Mouse (Mus musculus): ENCODE results near the gene Nphp4. TPM values are rescaled to one million over a fixed set of nuclear protein-coding genes. Genes with fewer than 3 reads are reported as not detected.

Nphp4 gene
- polyA plus RNA-seq (2012; rRNA removed) = 14.8 and 15.7 TPM in 2 replicates

GRCm38 (mm10) chr4:152476427-152477023 is at the start of gene Nphp4:
Gene Nphp4, plus strand, starts transcription at chr4:152476706.
- Histone ChIP-seq H3K4me1 (ENCODE audit: control insufficient read depth, insufficient read depth, low read length) (peaks cover 8% of the 10 kb centered on the region), H3K4me3 (ENCODE audit: insufficient read depth, low read length) (peak within 1 kb of the TSS; percentile 64), H3K27ac (ENCODE audit: insufficient read depth, low read length) (peak within 1 kb of the TSS; percentile 90)
- TF ChIP-seq CTCF (IDR thresholded peaks at IDR 0.05; ENCODE audit: extremely low read depth, insufficient read depth, low read length) = no peak
- peak; percentile 56; the same call in 1 of the 2 replicates for TF ChIP-seq POLR2A (IDR thresholded peaks at IDR 0.05; ENCODE audit: extremely low read depth, insufficient read depth, low read length)

DNA sequence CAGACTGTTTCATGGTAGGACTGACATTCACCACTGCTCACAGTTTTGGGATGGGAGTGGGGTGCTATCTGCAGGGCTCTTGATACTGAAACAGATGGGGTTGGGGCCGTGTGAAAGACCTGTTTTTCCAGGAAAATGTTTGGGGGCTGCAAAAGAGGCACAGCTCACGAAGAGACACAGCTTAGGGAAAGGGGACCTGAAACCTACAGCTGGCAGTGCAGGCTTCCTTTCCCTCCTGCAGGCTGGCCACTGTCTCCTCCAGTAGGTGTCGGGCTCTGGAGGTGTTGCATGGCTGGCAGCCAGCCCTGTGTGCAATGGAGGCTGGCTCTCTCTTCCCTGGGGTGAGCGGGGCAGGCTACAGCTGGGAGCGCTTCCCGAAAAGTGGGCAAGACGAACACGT is 48.2 kb upstream of the Nphp4 start:
- TF ChIP-seq POLR2A (IDR thresholded peaks at IDR 0.05; ENCODE audit: extremely low read depth, insufficient read depth, low read length) (no peak), CTCF (IDR thresholded peaks at IDR 0.05; ENCODE audit: extremely low read depth, insufficient read depth, low read length) (no peak)
- H3K4me1 ChIP-seq (ENCODE audit: control insufficient read depth, insufficient read depth, low read length) = peaks cover 4% of the 10 kb centered on the region
- H3K27ac ChIP-seq (ENCODE audit: insufficient read depth, low read length) = peak overlapping the region; percentile 15
- H3K4me3 ChIP-seq (ENCODE audit: insufficient read depth, low read length) = no peak overlapping the region

- Histone ChIP-seq H3K4me3 (ENCODE audit: insufficient read depth, low read length) (no peak overlapping the region), H3K4me1 (ENCODE audit: control insufficient read depth, insufficient read depth, low read length) (peaks cover 4% of the 10 kb centered on the region), H3K27ac (ENCODE audit: insufficient read depth, low read length) (no peak overlapping the region)
- TF ChIP-seq CTCF (IDR thresholded peaks at IDR 0.05; ENCODE audit: extremely low read depth, insufficient read depth, low read length) (peak; percentile 82), POLR2A (IDR thresholded peaks at IDR 0.05; ENCODE audit: extremely low read depth, insufficient read depth, low read length) (no peak)
Observed at GRCm38 (mm10) chr4:152432308-152432707, 44.2 kb upstream of the Nphp4 start.

DNA sequence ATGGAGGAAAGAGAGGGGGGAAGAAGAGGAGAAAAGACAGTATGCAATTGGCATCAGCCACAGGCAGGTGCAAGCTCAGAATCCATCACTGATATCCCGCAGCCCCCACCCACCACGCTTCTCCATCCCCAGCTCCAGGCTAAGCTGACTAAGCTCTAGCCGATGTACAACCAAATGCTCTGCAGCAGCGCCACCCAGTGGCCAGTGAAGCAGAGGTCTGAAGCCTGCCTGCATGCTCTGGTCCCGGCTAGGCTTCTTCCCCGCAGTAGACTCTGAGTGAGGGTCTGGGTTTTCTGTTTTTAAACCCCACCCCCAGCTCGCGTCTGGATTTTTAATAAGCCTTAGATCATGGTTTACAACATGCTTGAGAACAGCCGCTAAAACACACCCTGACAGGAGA is 41.7 kb upstream of the Nphp4 start:
- Histone ChIP-seq H3K4me1 (ENCODE audit: control insufficient read depth, insufficient read depth, low read length) (no peaks in the 10 kb centered on the region), H3K4me3 (ENCODE audit: insufficient read depth, low read length) (no peak overlapping the region), H3K27ac (ENCODE audit: insufficient read depth, low read length) (no peak overlapping the region)
- TF ChIP-seq POLR2A (IDR thresholded peaks at IDR 0.05; ENCODE audit: extremely low read depth, insufficient read depth, low read length) (no peak), CTCF (IDR thresholded peaks at IDR 0.05; ENCODE audit: extremely low read depth, insufficient read depth, low read length) (peak; percentile 89)

- H3K27ac ChIP-seq (ENCODE audit: insufficient read depth, low read length) = no peak overlapping the region
- TF ChIP-seq CTCF (IDR thresholded peaks at IDR 0.05; ENCODE audit: extremely low read depth, insufficient read depth, low read length) (peak; percentile 76), POLR2A (IDR thresholded peaks at IDR 0.05; ENCODE audit: extremely low read depth, insufficient read depth, low read length) (no peak)
Observed at GRCm38 (mm10) chr4:152435255-152435654, 41.3 kb upstream of the Nphp4 start.

DNA sequence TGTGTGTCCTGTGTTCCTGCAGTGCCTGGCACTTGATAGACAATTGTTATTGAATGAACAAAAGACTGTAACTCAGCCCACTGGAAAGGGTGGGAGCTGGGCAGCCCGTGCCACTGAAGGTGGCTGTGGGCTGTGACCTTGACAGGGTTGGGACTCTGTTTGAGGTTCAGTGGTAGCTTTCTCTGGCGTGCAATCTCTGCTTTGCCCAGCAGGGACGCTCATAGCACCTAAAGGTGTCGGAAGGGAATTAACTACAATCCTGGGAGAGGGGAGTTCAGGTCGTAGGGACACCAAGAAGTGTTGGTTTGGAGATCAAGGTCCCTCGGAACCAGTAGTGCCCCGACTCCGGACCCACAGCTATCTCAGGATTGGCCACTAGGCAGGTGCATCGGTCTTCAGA is 35.6 kb upstream of the Nphp4 start:
- Histone ChIP-seq H3K27ac (ENCODE audit: insufficient read depth, low read length) (no peak overlapping the region), H3K4me3 (ENCODE audit: insufficient read depth, low read length) (no peak overlapping the region), H3K4me1 (ENCODE audit: control insufficient read depth, insufficient read depth, low read length) (peaks cover under 1% of the 10 kb centered on the region)
- peak; percentile 21; the same call in 1 of the 2 replicates for TF ChIP-seq CTCF (IDR thresholded peaks at IDR 0.05; ENCODE audit: extremely low read depth, insufficient read depth, low read length)
- no peak for TF ChIP-seq POLR2A (IDR thresholded peaks at IDR 0.05; ENCODE audit: extremely low read depth, insufficient read depth, low read length)

More at GRCm38 (mm10) chr4:152435255-152435654, 41.3 kb upstream of the Nphp4 start:
- H3K4me1 ChIP-seq (ENCODE audit: control insufficient read depth, insufficient read depth, low read length) = no peaks in the 10 kb centered on the region
- no peak overlapping the region for H3K4me3 ChIP-seq (ENCODE audit: insufficient read depth, low read length)

GRCm38 (mm10) chr4:152441536-152441935 is 35.0 kb upstream of the Nphp4 start:
- TF ChIP-seq POLR2A (IDR thresholded peaks at IDR 0.05; ENCODE audit: extremely low read depth, insufficient read depth, low read length) = no peak
- no peak for TF ChIP-seq CTCF (IDR thresholded peaks at IDR 0.05; ENCODE audit: extremely low read depth, insufficient read depth, low read length)
- Histone ChIP-seq H3K4me1 (ENCODE audit: control insufficient read depth, insufficient read depth, low read length) (peaks cover 2% of the 10 kb centered on the region), H3K27ac (ENCODE audit: insufficient read depth, low read length) (no peak overlapping the region), H3K4me3 (ENCODE audit: insufficient read depth, low read length) (no peak overlapping the region)

GRCm38 (mm10) chr4:152446178-152446577 is 30.3 kb upstream of the Nphp4 start:
- Histone ChIP-seq H3K27ac (ENCODE audit: insufficient read depth, low read length) (no peak overlapping the region), H3K4me1 (ENCODE audit: control insufficient read depth, insufficient read depth, low read length) (peaks cover 7% of the 10 kb centered on the region), H3K4me3 (ENCODE audit: insufficient read depth, low read length) (no peak overlapping the region)
- TF ChIP-seq CTCF (IDR thresholded peaks at IDR 0.05; ENCODE audit: extremely low read depth, insufficient read depth, low read length) = no peak
- no peak for TF ChIP-seq POLR2A (IDR thresholded peaks at IDR 0.05; ENCODE audit: extremely low read depth, insufficient read depth, low read length)

- no peak for TF ChIP-seq POLR2A (IDR thresholded peaks at IDR 0.05; ENCODE audit: extremely low read depth, insufficient read depth, low read length)
- no peak for TF ChIP-seq CTCF (IDR thresholded peaks at IDR 0.05; ENCODE audit: extremely low read depth, insufficient read depth, low read length)
- peak overlapping the region; percentile 7; the same call in 1 of the 2 replicates for H3K27ac ChIP-seq (ENCODE audit: insufficient read depth, low read length)
- H3K4me1 ChIP-seq (ENCODE audit: control insufficient read depth, insufficient read depth, low read length) = peaks cover 15% of the 10 kb centered on the region
Observed at GRCm38 (mm10) chr4:152447731-152448665, 28.5 kb upstream of the Nphp4 start.

More at GRCm38 (mm10) chr4:152447731-152448665, 28.5 kb upstream of the Nphp4 start:
- H3K4me3 ChIP-seq (ENCODE audit: insufficient read depth, low read length) = no peak overlapping the region
